Mouse (Mus musculus): ENCODE measurements around the gene Macf1. TPM values are rescaled to one million over a fixed set of nuclear protein-coding genes. Genes with fewer than 3 reads are reported as not detected.
A peak's percentile ranks its signal among the peaks of the same experiment; 100 is the strongest.

Macf1 gene
- polyA plus RNA-seq, 1 experiment from 2014 or later, result 61.8 TPM

DNA sequence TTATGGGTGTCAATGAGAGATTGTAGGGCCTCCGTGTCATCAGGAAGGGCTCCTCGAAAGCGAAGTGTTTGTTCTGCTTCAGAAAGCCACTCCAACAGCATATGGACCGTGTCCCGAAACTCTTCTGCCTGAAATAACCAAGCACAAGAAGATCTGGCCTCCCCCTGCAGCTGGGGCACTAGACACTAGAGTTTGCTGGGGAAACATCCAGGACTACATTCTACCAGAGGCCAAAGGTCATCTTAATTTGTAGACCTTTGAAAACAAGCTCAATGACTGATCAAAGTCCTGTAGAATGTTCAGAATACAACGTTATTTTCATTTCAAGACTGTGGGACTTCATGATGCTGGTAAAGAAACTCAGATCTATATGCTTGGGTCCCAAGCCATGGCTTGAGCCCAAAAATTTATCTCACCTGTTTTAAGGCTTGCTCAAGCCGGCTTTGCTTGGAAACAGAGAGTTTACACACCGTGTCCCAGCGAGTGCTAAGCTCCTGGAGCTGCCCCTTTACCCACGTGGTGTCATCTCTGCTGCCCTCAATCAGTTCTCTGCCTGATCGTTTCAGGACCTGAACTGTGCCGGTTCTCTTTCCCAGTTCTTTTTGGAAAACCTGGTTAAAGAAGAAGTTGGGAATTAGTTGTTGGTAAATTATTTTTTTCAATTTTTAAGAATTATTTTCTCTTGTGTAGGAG is 309.7 kb downstream of the Macf1 start:
- Histone ChIP-seq H3K9me3 (no peaks in the 10 kb centered on the region), H3K9ac (no peak overlapping the region), H3K4me1 (no peaks in the 10 kb centered on the region), H3K27me3 (replicated peaks) (no peaks in the 10 kb centered on the region), H3K36me3 (peaks cover 91% of the 10 kb centered on the region), H3K27ac (no peak overlapping the region), H3K4me3 (no peak overlapping the region), H3K4me2 (replicated peaks) (no peak overlapping the region)
- 95% methylated on average over 12 of the region's 12 CpGs for WGBS
- ATAC-seq (ENCODE audit: low FRiP score, low read depth), result no peak

DNA sequence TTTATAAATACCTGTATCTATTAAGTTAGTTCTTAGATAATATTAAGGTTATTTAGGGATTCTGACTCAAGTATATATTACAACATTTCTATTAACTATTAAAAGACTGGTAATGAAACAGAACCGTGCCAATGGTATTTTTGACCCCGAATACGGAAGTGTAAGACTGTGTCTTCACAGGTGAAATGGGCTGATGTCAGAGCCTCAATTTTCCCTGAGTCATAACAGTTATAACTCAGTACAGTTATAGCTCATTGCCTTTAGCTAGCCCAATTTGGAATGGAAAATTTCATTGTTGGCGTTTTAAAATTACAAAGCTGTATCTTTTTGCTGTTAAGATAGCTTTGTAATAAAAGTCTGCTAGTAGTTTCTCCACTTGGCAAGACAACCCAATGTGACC is 320.6 kb downstream of the Macf1 start:
- H3K4me2 ChIP-seq (replicated peaks), result no peak overlapping the region
- peaks cover 83% of the 10 kb centered on the region for H3K36me3 ChIP-seq
- no peak for ATAC-seq (ENCODE audit: low FRiP score, low read depth)
- H3K27me3 ChIP-seq (replicated peaks), result no peaks in the 10 kb centered on the region
- no peaks in the 10 kb centered on the region for H3K4me1 ChIP-seq
- H3K9me3 ChIP-seq, result no peaks in the 10 kb centered on the region
- no peak overlapping the region for H3K4me3 ChIP-seq
- H3K27ac ChIP-seq, result no peak overlapping the region
- WGBS, result 96% methylated on average over 4 of the region's 4 CpGs
- no peak overlapping the region for H3K9ac ChIP-seq

DNA sequence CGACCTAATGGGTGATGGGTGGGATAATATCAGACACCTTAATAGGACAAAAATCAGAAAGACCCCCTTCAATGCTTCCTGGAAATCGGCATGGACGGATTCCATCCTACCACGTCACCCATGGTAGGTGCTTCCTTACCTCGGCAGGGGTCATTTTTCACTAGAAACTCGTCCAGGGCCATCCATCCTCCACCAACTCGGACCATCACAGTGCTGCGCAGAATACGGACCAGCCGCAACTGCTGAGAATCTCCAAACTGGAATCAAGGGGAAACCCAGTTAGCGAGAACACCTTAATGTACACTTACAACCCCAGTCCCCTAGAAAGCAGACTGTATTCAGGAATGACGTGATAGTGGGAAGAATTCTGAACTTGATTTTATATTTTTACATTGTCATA is 323.4 kb downstream of the Macf1 start:
- no peak overlapping the region for H3K4me3 ChIP-seq
- H3K27me3 ChIP-seq (replicated peaks), result no peaks in the 10 kb centered on the region
- H3K9ac ChIP-seq, result no peak overlapping the region
- H3K27ac ChIP-seq, result no peak overlapping the region
- peaks cover 82% of the 10 kb centered on the region for H3K36me3 ChIP-seq
- H3K4me2 ChIP-seq (replicated peaks), result no peak overlapping the region
- 95% methylated on average over 12 of the region's 12 CpGs for WGBS
- H3K4me1 ChIP-seq, result no peaks in the 10 kb centered on the region
- no peaks in the 10 kb centered on the region for H3K9me3 ChIP-seq
- no peak for ATAC-seq (ENCODE audit: low FRiP score, low read depth)

DNA sequence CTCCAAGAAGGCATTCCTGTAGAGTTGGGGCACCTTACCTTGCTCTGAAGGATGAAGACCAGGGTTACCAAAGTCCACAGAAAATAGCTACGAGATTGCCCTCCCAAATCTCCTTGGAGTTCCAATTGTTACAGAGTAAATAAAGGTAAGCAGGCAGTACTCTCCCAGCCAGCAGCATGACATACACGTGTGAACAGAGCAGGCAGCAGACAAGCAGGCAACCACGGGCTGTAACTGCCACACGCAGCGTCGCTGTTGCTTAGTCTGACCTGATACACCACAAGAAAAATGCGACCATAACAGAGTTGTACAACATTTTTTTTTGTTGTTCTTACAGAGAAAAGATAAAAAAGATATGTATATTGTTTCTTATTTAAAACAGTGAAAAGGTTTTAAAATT is 325.5 kb downstream of the Macf1 start:
- no peaks in the 10 kb centered on the region for H3K9me3 ChIP-seq
- no peak overlapping the region for H3K9ac ChIP-seq
- WGBS, result 95% methylated on average over 7 of the region's 7 CpGs
- H3K36me3 ChIP-seq, result peaks cover 83% of the 10 kb centered on the region
- H3K4me2 ChIP-seq (replicated peaks), result no peak overlapping the region
- H3K4me3 ChIP-seq, result no peak overlapping the region
- no peak for ATAC-seq (ENCODE audit: low FRiP score, low read depth)
- H3K27me3 ChIP-seq (replicated peaks), result no peaks in the 10 kb centered on the region
- H3K27ac ChIP-seq, result no peak overlapping the region
- H3K4me1 ChIP-seq, result no peaks in the 10 kb centered on the region

DNA sequence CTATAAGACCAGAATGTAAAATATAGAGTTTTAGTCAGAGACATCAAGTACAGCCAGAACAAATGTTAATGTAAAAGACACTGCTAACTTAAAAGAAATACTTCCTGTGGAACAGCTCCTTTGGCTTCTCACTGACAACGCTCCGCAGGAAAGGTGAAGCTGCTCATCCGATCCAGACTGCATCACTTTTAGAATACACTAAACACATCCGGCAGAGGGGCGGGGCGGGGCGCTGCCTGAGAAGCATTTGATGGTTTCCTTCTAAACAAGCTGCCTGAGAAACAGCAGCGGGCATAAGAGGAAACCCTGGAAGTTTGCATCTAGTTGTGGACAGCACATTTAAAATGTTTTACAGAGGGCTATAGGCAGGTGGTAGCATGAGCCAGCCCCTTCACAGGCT is 328.2 kb downstream of the Macf1 start:
- Histone ChIP-seq H3K36me3 (peaks cover 87% of the 10 kb centered on the region), H3K4me3 (no peak overlapping the region), H3K9me3 (no peaks in the 10 kb centered on the region), H3K4me1 (no peaks in the 10 kb centered on the region), H3K27me3 (replicated peaks) (no peaks in the 10 kb centered on the region), H3K27ac (no peak overlapping the region), H3K4me2 (replicated peaks) (no peak overlapping the region), H3K9ac (no peak overlapping the region)
- ATAC-seq (ENCODE audit: low FRiP score, low read depth), result no peak
- 94% methylated on average over 8 of the region's 8 CpGs for WGBS

DNA sequence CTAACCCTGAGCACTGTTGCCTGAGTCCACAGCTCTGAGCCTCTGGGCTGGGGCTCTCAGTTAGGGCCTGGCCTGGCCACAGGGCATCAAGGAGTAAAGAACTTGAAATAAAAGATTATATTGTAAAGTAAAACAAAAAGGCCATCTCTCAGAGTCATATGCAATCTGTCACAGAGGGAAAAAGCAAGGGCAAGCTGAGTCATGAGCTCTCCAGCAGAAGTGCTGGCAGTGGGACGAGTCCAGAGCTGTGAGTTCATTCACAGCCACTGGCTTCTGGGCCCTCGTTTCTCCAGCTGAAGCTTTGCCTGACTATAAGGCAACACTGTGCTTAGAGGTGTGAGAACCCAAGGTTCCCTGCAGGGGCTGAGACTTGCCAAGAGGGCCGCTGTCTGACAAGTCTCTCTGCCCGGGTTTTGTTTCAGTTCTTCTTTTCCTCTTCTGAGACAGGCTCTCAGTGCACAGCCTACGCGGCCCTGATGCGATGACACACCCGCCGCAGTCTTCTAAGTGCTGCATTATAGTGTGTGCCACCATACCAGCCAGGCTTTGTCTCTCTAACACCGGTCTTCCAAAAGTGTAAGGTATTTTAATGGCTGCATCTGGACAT is 330.8 kb downstream of the Macf1 start:
- peaks cover 90% of the 10 kb centered on the region for H3K36me3 ChIP-seq
- no peaks in the 10 kb centered on the region for H3K27me3 ChIP-seq (replicated peaks)
- H3K4me1 ChIP-seq, result no peaks in the 10 kb centered on the region
- 91% methylated on average over 10 of the region's 10 CpGs for WGBS
- H3K27ac ChIP-seq, result no peak overlapping the region
- H3K9me3 ChIP-seq, result no peaks in the 10 kb centered on the region
- H3K4me2 ChIP-seq (replicated peaks), result no peak overlapping the region
- ATAC-seq (ENCODE audit: low FRiP score, low read depth), result no peak
- H3K4me3 ChIP-seq, result no peak overlapping the region
- H3K9ac ChIP-seq, result no peak overlapping the region

DNA sequence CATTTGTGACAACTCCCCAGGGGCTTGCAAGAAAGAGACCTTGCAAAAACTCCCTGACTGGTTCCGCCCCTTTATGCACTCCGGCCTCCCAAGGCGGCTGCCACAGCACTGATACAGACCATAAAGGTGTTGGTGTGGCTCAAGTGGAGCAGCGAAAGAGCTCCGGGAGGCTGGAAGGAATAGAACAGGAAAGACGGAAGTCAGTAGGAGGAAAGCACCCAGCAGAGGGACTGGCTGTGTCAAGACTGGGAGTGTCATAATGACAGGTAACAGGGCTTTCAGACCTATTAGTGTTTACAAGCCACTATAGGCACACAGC is 340.7 kb downstream of the Macf1 start:
- H3K4me1 ChIP-seq, result peaks cover 15% of the 10 kb centered on the region
- peak overlapping the region; percentile 50 for H3K4me3 ChIP-seq
- ATAC-seq (ENCODE audit: low FRiP score, low read depth), result peak; percentile 27
- H3K27ac ChIP-seq, result no peak overlapping the region
- H3K4me2 ChIP-seq (replicated peaks), result peak overlapping the region; percentile 96
- H3K9ac ChIP-seq, result no peak overlapping the region
- H3K27me3 ChIP-seq (replicated peaks), result peaks cover 45% of the 10 kb centered on the region
- H3K36me3 ChIP-seq, result peaks cover 9% of the 10 kb centered on the region; the same call in 1 of the 2 replicates
- 4% methylated on average over 6 of the region's 6 CpGs for WGBS
- no peaks in the 10 kb centered on the region for H3K9me3 ChIP-seq

DNA sequence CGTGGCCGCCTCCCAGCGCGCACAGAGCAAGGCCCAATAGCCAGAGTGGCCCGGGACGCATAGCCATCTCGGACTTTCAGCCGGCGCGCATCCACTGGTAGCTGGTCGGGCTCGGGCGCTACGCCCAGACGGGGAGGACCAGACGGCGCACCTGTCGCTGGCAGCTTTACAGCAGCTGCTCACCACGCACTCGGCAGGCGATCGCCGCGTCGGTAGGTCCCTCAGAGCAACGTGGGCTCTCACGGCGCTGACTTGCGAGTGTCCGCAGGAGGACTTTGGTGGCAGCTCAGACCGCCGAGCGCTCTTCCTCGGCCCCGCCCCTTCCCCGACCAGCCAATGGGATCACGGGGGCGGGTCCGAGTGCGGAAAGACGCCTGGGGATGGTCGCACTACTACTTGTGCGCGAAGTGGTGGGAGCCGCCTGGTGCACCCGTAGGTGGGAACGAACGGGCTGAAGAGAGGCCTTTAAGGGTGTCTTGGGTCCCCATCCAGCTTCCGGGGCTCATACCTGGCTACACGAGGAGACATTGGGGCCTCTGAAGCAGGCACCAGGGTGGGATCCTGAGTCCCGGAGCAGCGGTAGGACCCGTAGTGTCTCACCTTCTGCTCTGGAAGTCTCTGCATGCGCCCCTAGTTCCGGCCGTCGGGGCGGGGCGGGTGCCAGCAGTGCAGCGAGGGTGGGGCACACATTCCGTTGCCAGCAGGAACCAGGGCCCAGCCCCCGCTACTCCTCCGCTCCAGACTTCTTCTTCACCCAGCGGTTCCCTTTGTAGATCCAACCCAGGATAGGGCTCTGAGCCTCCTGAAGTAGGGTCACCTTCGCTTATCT is 341.3 kb downstream of the Macf1 start, which contains the start of gene Bmp8a:
Bmp8a (minus strand) TSS at position 611 of the 829 bp plus-strand sequence.
- peak within 1 kb of the TSS; percentile 50 for H3K4me3 ChIP-seq
- peak; percentile 89 for ATAC-seq (ENCODE audit: low FRiP score, low read depth)
- H3K36me3 ChIP-seq, result peaks cover 5% of the 10 kb centered on the region; the same call in 1 of the 2 replicates
- peaks cover 15% of the 10 kb centered on the region for H3K4me1 ChIP-seq
- H3K9me3 ChIP-seq, result no peaks in the 10 kb centered on the region
- H3K27me3 ChIP-seq (replicated peaks), result peaks cover 45% of the 10 kb centered on the region
- H3K27ac ChIP-seq, result no peak within 1 kb of the TSS
- WGBS, result under 1% methylated on average over 65 of the region's 65 CpGs
- peak within 1 kb of the TSS; percentile 96 for H3K4me2 ChIP-seq (replicated peaks)
- H3K9ac ChIP-seq, result peak within 1 kb of the TSS; percentile 45

DNA sequence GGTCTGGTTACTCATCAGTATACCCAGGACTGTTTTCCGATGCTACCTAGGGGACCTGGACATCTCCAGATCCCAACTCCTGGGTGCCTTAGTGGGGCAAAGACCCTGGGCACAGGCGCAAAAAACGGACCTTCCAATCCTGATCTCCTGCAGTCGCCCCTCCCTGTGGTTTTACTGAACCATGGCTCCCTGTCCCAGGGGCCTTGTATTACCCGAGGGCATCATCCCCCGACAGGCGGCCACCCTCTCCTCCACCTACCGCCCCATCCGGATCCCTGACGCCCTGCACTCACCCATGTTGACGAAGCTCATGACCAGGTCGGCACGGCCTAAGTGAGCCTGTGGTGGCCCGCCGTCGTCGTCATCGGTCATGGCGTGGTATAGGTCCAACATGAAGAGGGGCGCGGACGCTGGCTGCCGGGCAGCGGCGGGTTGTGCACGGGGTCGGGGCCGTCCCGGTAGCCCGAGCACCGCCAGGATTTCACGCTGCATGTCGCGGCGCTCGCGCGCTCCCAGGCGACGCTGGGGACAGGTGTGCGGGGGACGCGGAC is 342.0 kb downstream of the Macf1 start:
- H3K9ac ChIP-seq, result peak overlapping the region; percentile 45
- peak overlapping the region; percentile 50 for H3K4me3 ChIP-seq
- no peaks in the 10 kb centered on the region for H3K36me3 ChIP-seq
- no peak overlapping the region for H3K27ac ChIP-seq
- H3K4me2 ChIP-seq (replicated peaks), result peak overlapping the region; percentile 96
- WGBS, result 4% methylated on average over 42 of the region's 43 CpGs
- H3K4me1 ChIP-seq, result peaks cover 15% of the 10 kb centered on the region
- peaks cover 45% of the 10 kb centered on the region for H3K27me3 ChIP-seq (replicated peaks)
- peak; percentile 49 for ATAC-seq (ENCODE audit: low FRiP score, low read depth)
- H3K9me3 ChIP-seq, result no peaks in the 10 kb centered on the region

DNA sequence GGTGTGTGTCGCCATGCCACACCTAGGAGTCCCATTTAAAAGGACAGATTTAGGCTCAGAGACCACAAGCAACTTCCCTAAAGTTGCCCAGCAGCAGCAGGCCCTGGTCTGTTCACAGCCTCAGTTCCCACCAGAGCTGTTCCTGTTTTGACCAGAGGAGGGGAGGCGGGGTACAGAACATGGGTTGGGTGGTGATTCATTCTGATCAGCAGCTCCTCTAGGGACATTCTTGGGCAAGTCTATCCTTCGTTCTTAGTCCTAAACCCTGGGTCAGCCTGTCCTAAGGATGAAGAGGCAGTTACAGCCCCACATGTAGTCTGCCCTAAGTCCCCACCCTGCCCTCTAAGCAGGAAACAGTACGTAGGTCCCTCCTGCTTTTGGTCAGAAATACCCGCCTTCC is 343.9 kb downstream of the Macf1 start:
- Histone ChIP-seq H3K27ac (no peak overlapping the region), H3K4me1 (peaks cover 15% of the 10 kb centered on the region), H3K27me3 (replicated peaks) (peaks cover 45% of the 10 kb centered on the region), H3K9ac (no peak overlapping the region), H3K36me3 (no peaks in the 10 kb centered on the region), H3K4me3 (no peak overlapping the region), H3K4me2 (replicated peaks) (no peak overlapping the region), H3K9me3 (no peaks in the 10 kb centered on the region)
- 71% methylated on average over 5 of the region's 5 CpGs for WGBS
- no peak for ATAC-seq (ENCODE audit: low FRiP score, low read depth)

DNA sequence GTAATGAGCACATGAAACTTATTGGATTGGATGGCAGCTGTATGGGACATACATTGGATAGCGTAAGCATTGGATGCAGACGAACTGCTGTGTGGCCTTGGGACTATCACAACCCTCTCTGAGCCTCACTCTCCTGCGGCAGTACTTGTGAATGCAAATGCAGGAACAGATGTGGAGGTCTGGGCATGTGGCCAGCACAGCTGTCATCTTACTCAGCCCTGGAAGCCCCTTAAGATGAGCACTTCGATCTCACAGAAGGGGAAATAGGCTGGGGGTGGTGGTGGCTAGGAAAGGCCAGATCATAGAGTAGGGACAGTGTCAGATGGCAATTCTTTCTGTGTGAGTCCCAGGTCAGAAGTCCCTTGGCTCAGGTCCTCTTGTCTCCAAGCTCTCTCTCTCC is 346.5 kb downstream of the Macf1 start:
- Histone ChIP-seq H3K9ac (no peak overlapping the region), H3K9me3 (no peaks in the 10 kb centered on the region), H3K36me3 (no peaks in the 10 kb centered on the region), H3K4me1 (peaks cover 8% of the 10 kb centered on the region), H3K4me3 (no peak overlapping the region), H3K4me2 (replicated peaks) (no peak overlapping the region), H3K27ac (no peak overlapping the region), H3K27me3 (replicated peaks) (peaks cover 27% of the 10 kb centered on the region)
- WGBS, result 88% methylated on average over 4 of the region's 4 CpGs
- no peak for ATAC-seq (ENCODE audit: low FRiP score, low read depth)

Data from neural tube, embryonic 12.5 days (tissue).